Mouse (Mus musculus) cerebellum, postnatal 25 days (tissue): ENCODE measurements around the gene Calm2.
A peak's percentile ranks its signal among the peaks of the same experiment; 100 is the strongest.

Experiments used
- DNase-seq, 2 experiments: peaks; one replicate each; pipeline ENCODE4 v3.0.0; 2021; ENCODE audit warnings: mixed read lengths in 2 of 2

Calm2 gene

GRCm38 (mm10) chr17:87446767-87447611 lies at the start of gene Calm2:
Gene Calm2 (minus strand): TSS chr17:87446935.
- peak; percentile 99 for DNase-seq

- no peak for DNase-seq
These were observed 48.8 kb upstream of the Calm2 start for GRCm38 (mm10) chr17:87495504-87495903.

GRCm38 (mm10) chr17:87494310-87494709 lies 47.6 kb upstream of the Calm2 start:
- DNase-seq: no peak

- DNase-seq: no peak
These were observed 45.6 kb upstream of the Calm2 start for GRCm38 (mm10) chr17:87492286-87492685.

GRCm38 (mm10) chr17:87490295-87490694 lies 43.6 kb upstream of the Calm2 start:
- DNase-seq: no peak

- no peak for DNase-seq
These were observed 39.0 kb upstream of the Calm2 start for GRCm38 (mm10) chr17:87485751-87486150.

GRCm38 (mm10) chr17:87482867-87483266 lies 36.1 kb upstream of the Calm2 start:
- DNase-seq: no peak

GRCm38 (mm10) chr17:87478569-87478968 lies 31.8 kb upstream of the Calm2 start:
- DNase-seq: peak; percentile 73 to 84

GRCm38 (mm10) chr17:87477611-87478010 lies 30.9 kb upstream of the Calm2 start:
- no peak for DNase-seq

- DNase-seq: no peak
These were observed 28.6 kb upstream of the Calm2 start for GRCm38 (mm10) chr17:87475356-87475755.

GRCm38 (mm10) chr17:87474501-87474795 lies 27.7 kb upstream of the Calm2 start:
- no peak for DNase-seq

GRCm38 (mm10) chr17:87473736-87474500 lies 27.2 kb upstream of the Calm2 start:
- DNase-seq: peak; percentile 70 to 71

GRCm38 (mm10) chr17:87473441-87473735 lies 26.7 kb upstream of the Calm2 start:
- DNase-seq: peak in 1 of 2 experiments; percentile 59

- no peak for DNase-seq
These were observed 26.1 kb upstream of the Calm2 start for GRCm38 (mm10) chr17:87472879-87473278.

- no peak for DNase-seq
These were observed 24.9 kb upstream of the Calm2 start for GRCm38 (mm10) chr17:87471661-87472060.

- DNase-seq: no peak
These were observed 24.1 kb upstream of the Calm2 start for GRCm38 (mm10) chr17:87470797-87471196.

GRCm38 (mm10) chr17:87470282-87470681 lies 23.5 kb upstream of the Calm2 start:
- DNase-seq: no peak

- no peak for DNase-seq
These were observed 22.7 kb upstream of the Calm2 start for GRCm38 (mm10) chr17:87469428-87469827.

- DNase-seq: no peak
These were observed 21.9 kb upstream of the Calm2 start for GRCm38 (mm10) chr17:87468616-87469015.

GRCm38 (mm10) chr17:87461499-87461896 lies 14.8 kb upstream of the Calm2 start:
- no peak for DNase-seq

- no peak for DNase-seq
These were observed 14.1 kb upstream of the Calm2 start for GRCm38 (mm10) chr17:87460669-87461498.

GRCm38 (mm10) chr17:87459750-87460668 lies 13.3 kb upstream of the Calm2 start:
- DNase-seq: peak; percentile 35 to 36
